Mouse (Mus musculus): ENCODE results near the gene Thsd7a. TPM values are rescaled to one million over a fixed set of nuclear protein-coding genes. Genes with fewer than 3 reads are reported as not detected.
A peak's percentile ranks its signal among the peaks of the same experiment; 100 is the strongest.

Gene Thsd7a
- 10 to 100 TPM; 57.0 to 63.9 TPM for total RNA-seq (2021)

DNA sequence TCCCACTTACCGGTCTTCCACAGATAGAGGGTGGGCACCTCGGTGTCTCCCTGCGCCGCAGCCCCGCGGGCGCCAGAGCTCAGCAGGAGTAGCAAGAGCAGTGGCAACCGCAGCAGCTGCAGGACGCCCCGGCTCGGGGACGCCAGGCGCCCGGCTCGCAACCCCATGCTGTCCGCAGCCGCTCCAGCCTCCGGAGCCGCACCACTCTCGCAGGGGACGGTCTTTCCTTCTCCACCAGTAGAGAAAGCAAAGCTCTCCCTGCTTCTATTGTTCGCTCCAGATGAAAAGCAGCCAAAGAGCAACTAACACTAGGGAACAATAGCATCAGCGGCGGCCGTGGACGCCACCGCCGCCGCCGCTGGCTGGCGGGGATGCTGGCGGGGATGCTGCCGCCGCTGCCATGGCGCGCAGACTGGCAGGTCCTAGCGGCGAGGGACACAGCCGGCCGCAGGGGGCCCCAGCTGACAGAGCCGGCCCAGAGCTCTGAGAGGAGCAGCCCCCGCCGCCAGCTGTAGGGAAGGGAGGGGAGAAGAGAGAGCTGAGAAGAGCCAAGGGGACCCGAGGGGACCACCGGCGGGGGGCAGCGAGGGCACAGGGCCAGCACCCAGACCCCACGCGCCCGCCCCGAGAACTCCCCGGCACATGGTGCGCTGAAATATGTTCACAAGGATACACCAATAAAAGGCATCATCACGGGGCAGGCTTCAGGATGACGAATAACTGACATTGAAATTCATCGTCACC lies at the start of gene Thsd7a:
Gene Thsd7a (minus strand): TSS at position 624 of the 744 bp plus-strand sequence.
- intact Hi-C loops (cut with DNase I) = loop anchor here (5.0 kb wide), 2 partner anchors 197 to 397 kb away; no protein-coding TSS in a partner anchor
- DNase-seq (ENCODE audit: extremely low spot score in 1 of 2, low spot score in 2 of 2) = peak; percentile 21 to 73

DNA sequence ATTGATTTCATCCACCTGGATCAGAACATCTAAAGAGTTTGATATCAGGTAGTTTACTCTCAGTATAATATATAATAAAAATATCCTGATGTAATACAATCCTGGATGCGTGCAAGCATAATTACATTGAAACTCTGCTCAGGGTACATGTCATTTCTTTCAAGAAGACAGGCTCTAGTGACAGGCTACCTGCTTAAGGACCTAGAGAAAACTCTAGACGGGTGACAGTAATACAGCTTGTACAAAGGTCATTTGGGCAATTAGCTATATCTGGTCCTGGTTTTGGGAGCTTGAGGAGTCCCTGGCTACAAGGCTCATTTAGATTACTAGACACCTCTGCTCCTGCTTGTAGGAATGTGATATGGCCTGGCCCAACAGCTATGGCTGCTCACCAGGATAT lies 37.9 kb upstream of the Thsd7a start:
- intact Hi-C loops (cut with DNase I) = no loop called here

GRCm38 (mm10) chr6:12786378-12786982 lies 37.3 kb upstream of the Thsd7a start:
- intact Hi-C loops (cut with DNase I) = no loop called here
- no peak for DNase-seq (ENCODE audit: extremely low spot score in 1 of 2, low spot score in 2 of 2)

More for the DNA sequence above, 37.9 kb upstream of the Thsd7a start:
- no peak for DNase-seq (ENCODE audit: extremely low spot score in 1 of 2, low spot score in 2 of 2)

DNA sequence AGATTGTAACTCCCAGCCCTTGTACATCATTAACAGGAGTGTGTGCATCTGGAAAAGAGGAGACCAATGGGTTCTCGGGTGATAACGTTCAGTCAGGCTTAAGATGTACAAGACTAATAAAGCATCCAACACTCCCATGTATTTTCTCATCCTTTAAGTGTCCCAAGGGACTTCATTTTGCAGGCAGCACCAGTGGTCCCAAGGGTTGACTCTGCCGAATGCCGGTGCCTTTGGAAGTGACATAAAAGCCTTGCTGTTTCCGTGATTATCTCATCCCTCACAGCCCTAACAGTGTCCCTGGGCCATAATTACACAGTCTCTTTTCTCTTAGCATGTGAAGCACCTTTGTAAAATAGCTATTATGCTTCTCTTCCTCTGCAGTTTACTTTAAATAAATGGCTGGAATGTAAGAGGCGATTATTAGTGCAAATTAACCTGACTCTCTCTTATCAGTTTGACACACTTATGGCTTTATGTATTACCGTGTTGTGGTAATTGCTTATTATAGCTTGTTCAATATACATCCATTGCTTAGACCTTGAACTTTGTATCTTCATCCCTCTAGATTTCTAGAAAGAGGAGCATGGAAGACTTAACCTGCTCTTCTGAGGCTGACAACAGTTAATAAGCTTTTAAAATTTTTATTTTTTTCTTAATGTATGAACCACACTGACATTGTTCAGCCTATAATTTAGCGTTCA lies 35.9 kb upstream of the Thsd7a start:
- intact Hi-C loops (cut with DNase I) = no loop called here

DNA sequence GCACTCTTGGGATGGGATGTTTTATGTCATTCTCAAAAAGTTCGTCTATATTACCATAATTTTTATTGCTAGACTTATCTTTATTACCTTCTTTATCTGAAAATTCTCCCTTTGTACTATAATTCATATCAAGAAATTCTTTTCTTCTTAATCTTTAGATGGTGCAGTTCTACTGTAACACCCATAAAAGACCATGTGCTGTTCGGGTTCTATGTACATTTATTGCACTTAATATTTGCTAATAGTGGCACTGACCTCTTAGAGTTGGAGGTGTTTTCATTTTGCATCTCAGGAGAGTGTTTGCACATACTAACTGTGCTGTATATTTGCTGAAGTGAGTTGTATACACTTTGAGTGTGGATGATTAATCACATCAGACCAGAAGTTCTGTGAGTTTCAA lies 23.6 kb upstream of the Thsd7a start:
- intact Hi-C loops (cut with DNase I) = no loop called here
- no peak for DNase-seq (ENCODE audit: extremely low spot score in 1 of 2, low spot score in 2 of 2)

More for the DNA sequence above, 35.9 kb upstream of the Thsd7a start:
- DNase-seq (ENCODE audit: extremely low spot score in 1 of 2, low spot score in 2 of 2) = no peak

DNA sequence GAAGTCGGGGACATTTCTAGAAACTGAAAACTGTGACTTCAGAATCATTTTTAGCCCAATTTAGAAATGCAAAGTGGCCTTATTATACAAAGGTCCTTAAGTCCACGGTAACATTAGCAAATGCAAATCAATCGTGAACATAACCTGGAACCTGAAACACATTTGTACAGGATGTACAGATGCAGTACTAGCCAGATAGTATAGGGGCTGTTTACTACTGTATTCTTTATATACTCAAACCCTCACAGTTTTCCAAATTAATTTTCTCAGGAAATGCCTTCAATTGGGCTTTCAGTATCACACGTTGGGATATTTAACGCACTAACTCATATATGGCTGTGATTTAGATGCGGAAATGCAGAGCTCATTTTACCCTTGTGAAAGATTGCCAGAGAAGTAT lies 16.0 kb upstream of the Thsd7a start:
- no peak for DNase-seq (ENCODE audit: extremely low spot score in 1 of 2, low spot score in 2 of 2)
- intact Hi-C loops (cut with DNase I) = no loop called here

DNA sequence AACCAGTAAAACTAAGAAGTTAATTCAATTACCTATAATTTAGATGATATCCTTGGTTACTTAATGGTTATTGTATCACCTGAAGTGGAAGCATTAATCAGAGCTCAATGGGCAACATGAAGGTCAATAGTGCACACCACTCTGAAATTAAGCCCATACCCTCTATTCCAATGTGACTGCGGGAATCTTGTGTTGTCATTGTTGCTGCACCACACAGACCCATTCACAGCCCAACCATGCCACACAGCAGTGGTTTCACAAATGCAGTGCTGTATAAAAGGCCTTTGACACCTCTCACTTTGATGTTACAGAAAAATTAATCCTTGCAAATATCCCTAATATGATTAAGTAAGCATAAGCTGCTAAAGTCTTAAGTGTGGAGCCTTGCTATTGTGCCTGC lies 15.4 kb upstream of the Thsd7a start:
- no peak for DNase-seq (ENCODE audit: extremely low spot score in 1 of 2, low spot score in 2 of 2)
- intact Hi-C loops (cut with DNase I) = no loop called here

GRCm38 (mm10) chr6:12763816-12764215 lies 14.6 kb upstream of the Thsd7a start:
- intact Hi-C loops (cut with DNase I) = no loop called here
- DNase-seq (ENCODE audit: extremely low spot score in 1 of 2, low spot score in 2 of 2) = no peak

GRCm38 (mm10) chr6:12759328-12760193 lies 10.4 kb upstream of the Thsd7a start:
- intact Hi-C loops (cut with DNase I) = loop anchor here (5.0 kb wide), 1 partner anchor 393 kb away; no protein-coding TSS in a partner anchor
- DNase-seq (ENCODE audit: extremely low spot score in 1 of 2, low spot score in 2 of 2) = no peak

DNA sequence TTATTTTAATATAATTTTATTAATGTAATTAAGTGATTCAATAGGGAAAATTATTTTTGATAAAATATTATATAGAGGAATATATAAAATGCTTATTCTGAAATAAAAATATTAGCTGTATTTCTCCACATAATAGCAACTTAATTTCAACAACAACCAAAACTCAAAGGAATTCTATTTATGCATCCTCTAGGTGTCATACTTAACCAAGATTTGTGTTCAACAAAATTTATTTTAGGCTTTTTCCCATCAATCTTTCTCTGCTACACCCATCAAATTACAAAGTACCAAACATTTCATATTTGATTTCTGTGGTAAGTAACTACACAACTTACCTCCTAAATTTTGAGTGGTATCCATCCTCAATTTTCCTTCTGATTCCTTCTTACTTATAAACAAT lies 3.1 kb upstream of the Thsd7a start:
- intact Hi-C loops (cut with DNase I) = no loop called here
- DNase-seq (ENCODE audit: extremely low spot score in 1 of 2, low spot score in 2 of 2) = no peak

DNA sequence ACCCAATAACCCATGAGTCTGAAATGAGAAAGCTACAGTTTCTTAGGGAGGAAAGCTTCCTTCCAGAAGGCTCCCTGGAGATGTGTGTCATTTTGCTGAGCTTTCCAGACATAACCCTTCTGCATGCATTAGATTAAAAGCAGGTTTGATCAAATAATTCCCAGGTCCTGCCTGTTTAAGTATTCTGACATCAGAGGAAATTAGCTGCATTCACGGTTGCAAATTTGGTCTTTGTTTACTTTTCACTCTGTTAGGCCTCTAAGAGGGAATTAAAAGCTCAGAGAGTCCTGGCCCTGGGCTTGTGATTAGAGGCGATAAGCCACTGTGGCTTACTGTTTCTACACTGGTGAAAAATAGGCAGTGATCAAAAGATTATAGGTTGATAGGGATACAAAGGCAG lies 1.2 kb upstream of the Thsd7a start:
- intact Hi-C loops (cut with DNase I) = no loop called here
- no peak for DNase-seq (ENCODE audit: extremely low spot score in 1 of 2, low spot score in 2 of 2)

DNA sequence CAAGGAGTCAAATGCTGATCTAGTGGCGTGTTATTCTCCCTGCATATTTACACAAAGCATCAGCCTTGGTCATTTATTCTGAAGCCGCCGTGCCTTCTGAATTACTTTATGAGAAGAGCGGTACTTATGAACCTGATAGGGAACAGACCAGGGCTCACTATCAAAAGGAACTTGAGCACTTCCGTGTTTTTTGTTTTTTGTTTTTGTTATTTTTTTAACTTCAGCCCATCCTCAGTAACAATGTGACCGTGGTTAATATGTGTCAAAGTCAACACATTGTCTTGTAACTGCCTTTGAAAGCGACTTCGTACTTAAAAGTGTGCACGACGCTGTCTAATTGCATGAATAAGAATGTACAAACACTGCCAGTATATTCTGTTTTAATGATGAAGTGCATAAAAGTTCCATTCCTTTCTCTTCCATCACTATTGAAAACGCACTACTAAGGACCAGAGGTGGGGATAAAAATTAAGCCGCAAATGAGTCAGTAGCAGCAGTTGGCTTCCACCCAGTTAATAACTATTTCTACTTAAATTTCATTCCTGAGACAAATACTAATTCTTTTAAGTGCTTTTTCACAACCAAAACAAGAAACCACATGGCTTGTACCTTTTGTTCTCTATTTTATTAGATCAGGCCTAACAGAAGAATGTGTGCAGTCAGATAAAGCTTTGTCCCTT lies 461 bp upstream of the Thsd7a start:
- no peak for DNase-seq (ENCODE audit: extremely low spot score in 1 of 2, low spot score in 2 of 2)
- intact Hi-C loops (cut with DNase I) = loop anchor here (5.0 kb wide), 2 partner anchors 197 to 397 kb away; no protein-coding TSS in a partner anchor

- DNase-seq (ENCODE audit: extremely low spot score in 1 of 2, low spot score in 2 of 2) = no peak
- intact Hi-C loops (cut with DNase I) = loop anchor here (5.0 kb wide), 2 partner anchors 196 to 396 kb away; no protein-coding TSS in a partner anchor
Observed at GRCm38 (mm10) chr6:12748454-12748786, 790 bp downstream of the Thsd7a start.

GRCm38 (mm10) chr6:12747856-12748450 lies 1.3 kb downstream of the Thsd7a start:
- intact Hi-C loops (cut with DNase I) = loop anchor here (5.0 kb wide), 2 partner anchors 196 to 396 kb away; no protein-coding TSS in a partner anchor
- peak; percentile 16 to 17 for DNase-seq (ENCODE audit: extremely low spot score in 1 of 2, low spot score in 2 of 2)

GRCm38 (mm10) chr6:12742791-12743190 lies 6.4 kb downstream of the Thsd7a start:
- intact Hi-C loops (cut with DNase I) = no loop called here

DNA sequence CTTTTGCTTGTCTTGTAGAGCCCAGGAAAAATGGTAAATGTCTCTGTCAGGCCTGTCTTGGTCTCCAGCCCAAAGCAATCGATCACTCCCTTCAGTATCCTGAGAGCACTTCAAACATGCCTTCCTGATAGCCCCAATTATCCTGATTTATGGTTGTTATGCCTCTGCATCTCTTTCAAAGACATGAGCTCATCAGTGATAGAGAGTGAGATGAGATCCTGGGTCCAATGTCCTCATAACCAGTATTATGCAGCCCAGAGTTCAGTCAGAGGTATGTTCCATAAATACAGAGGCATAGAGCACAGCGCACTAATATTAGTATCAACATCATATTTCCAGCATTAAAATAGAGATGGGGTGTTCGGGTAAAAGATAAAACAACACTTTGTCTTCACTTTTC lies 15.3 kb downstream of the Thsd7a start:
- intact Hi-C loops (cut with DNase I) = no loop called here
- no peak for DNase-seq (ENCODE audit: extremely low spot score in 1 of 2, low spot score in 2 of 2)

More at GRCm38 (mm10) chr6:12742791-12743190, 6.4 kb downstream of the Thsd7a start:
- no peak for DNase-seq (ENCODE audit: extremely low spot score in 1 of 2, low spot score in 2 of 2)

DNA sequence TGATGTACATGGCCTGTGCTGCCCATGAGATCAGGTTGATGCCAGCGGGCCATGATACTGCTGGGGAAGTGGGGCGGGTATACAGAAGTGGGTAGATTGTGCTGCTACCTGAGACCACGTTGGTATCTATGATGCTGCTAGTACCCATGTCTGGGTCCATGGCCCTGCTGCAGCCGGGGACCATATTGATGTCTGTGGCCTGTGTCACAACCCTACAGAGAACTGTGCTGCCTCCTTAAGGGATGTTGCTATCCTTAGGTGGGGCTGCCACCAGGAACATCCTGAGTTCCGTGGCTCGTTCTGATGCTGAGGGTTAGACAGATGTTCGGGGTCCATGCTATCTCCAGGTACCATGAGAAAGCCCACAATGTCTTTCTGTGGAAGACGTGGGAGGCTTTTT lies 33.1 kb downstream of the Thsd7a start:
- intact Hi-C loops (cut with DNase I) = no loop called here
- DNase-seq (ENCODE audit: extremely low spot score in 1 of 2, low spot score in 2 of 2) = no peak

DNA sequence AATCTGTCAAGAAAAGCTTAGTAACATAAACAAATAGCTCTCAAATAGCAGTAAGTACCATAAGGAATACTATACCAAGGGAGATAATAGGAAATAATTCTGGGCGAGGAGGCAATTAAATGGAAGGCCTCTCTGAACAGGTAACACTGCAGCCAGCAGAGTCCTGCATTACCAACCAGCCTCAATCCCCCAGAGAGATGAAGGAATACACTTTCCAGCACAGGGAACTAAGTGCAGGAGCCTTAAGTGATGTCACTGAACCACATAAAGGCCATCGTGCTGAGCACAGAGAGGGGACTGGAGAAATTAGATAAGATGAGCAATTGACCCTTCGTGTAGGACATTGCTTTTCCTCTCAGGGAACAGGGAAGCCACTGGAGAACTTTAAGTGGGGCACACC lies 36.6 kb downstream of the Thsd7a start:
- intact Hi-C loops (cut with DNase I) = no loop called here
- DNase-seq (ENCODE audit: extremely low spot score in 1 of 2, low spot score in 2 of 2) = no peak

Data from left cerebral cortex, postnatal 10 days (tissue).